Comparison of ENCODE assay signal across 24 mouse cellular contexts in genomic region chr1:92914239-92914638, GRCm38 (mm10). TPM values are rescaled to one million over a fixed set of nuclear protein-coding genes. Genes with fewer than 3 reads are reported as not detected.
DNase-seq lines count a peak whose midpoint lies in the region; ATAC-seq lines count a peak whose summit lies in the region.
"Had no signal": no experiment of that assay in that cellular context is flagged by ENCODE, and none has a peak within 500 bp of the region (broad histone marks: within the 10 kb centered on the region; RNA-seq: fewer than 3 reads in every experiment).

No protein-coding gene starts in this region.

- H3K27ac ChIP-seq in midbrain, embryonic 13.5 days = no peak overlapping the region
- H3K27ac ChIP-seq in midbrain, embryonic 16.5 days (ENCODE audit: low read length) = no peak overlapping the region
- H3K27ac ChIP-seq: embryonic facial prominence, embryonic 10.5 days; embryonic facial prominence, embryonic 13.5 days; forebrain, embryonic 10.5 days; forebrain, embryonic 13.5 days; hindbrain, embryonic 10.5 days; hindbrain, embryonic 15.5 days had no signal

- 89% methylated on average over 4 of the region's 4 CpGs for WGBS in midbrain, embryonic 13.5 days
- WGBS in midbrain, embryonic 16.5 days = 87% methylated on average over 4 of the region's 4 CpGs

- no peak overlapping the region for H3K4me2 ChIP-seq in midbrain, embryonic 13.5 days (replicated peaks)
- no peak overlapping the region for H3K4me2 ChIP-seq in midbrain, embryonic 16.5 days (ENCODE audit: low read length)
- H3K4me2 ChIP-seq: embryonic facial prominence, embryonic 13.5 days; forebrain, embryonic 13.5 days; heart, embryonic 11.5 days; hindbrain, embryonic 15.5 days had no signal

- H3K9me3 ChIP-seq in midbrain, embryonic 13.5 days = no peaks in the 10 kb centered on the region
- H3K9me3 ChIP-seq in midbrain, embryonic 16.5 days (replicated peaks; ENCODE audit: control insufficient read depth, low read length, poor library complexity, severe bottlenecking) = no peaks in the 10 kb centered on the region
- H3K9me3 ChIP-seq: embryonic facial prominence, embryonic 10.5 days; embryonic facial prominence, embryonic 13.5 days; forebrain, embryonic 10.5 days; forebrain, embryonic 13.5 days; hindbrain, embryonic 10.5 days; hindbrain, embryonic 15.5 days had no signal

- ATAC-seq in midbrain, embryonic 13.5 days = no peak
- ATAC-seq in midbrain, embryonic 16.5 days = no peak
- ATAC-seq in erythroid progenitor cell, adult 5-6 weeks (replicated peaks; ENCODE audit: low FRiP score, poor library complexity, severe bottlenecking) = no peak
- ATAC-seq: activated CD4-positive, CD25-positive, alpha-beta regulatory T cell, adult 4 months; forebrain, embryonic 13.5 days; forebrain, embryonic 16.5 days had no signal

- DNase-seq in adrenal gland, adult (ENCODE audit: inconsistent age in 2 of 2, low spot score in 1 of 2) = peak; percentile 17 to 57
- DNase-seq in adrenal gland, postnatal 25 days = no peak
- DNase-seq in heart, adult 11 months = peak; percentile 85
- DNase-seq in heart, postnatal 10 days = no peak
- DNase-seq: cerebellum, adult 8-10 months; cerebellum, postnatal 10 days; cerebellum, postnatal 36 days; embryo, embryonic 11 days; gastrocnemius, postnatal 10 days; gastrocnemius, postnatal 36 days; heart, postnatal 36 days had no signal

- 0 out of 2 replicates have a peak overlapping the region, but pooled peaks have one; percentile 44 for H3K9ac ChIP-seq in midbrain, embryonic 13.5 days (replicated peaks)
- H3K9ac ChIP-seq in midbrain, embryonic 16.5 days (ENCODE audit: low read depth, low read length) = no peak overlapping the region
- H3K9ac ChIP-seq: embryonic facial prominence, embryonic 13.5 days; forebrain, embryonic 13.5 days; hindbrain, embryonic 15.5 days had no signal

- peaks cover 55% of the 10 kb centered on the region for H3K36me3 ChIP-seq in midbrain, embryonic 13.5 days
- H3K36me3 ChIP-seq in midbrain, embryonic 16.5 days (ENCODE audit: control insufficient read depth, insufficient read depth, low read length) = peaks cover 46% of the 10 kb centered on the region

- no peak overlapping the region for H3K4me3 ChIP-seq in midbrain, embryonic 13.5 days (replicated peaks)
- H3K4me3 ChIP-seq in midbrain, embryonic 16.5 days (ENCODE audit: low read depth, low read length) = no peak overlapping the region
- H3K4me3 ChIP-seq: embryonic facial prominence, embryonic 10.5 days; embryonic facial prominence, embryonic 13.5 days; erythroblast, embryonic 14.5 days; forebrain, embryonic 10.5 days; forebrain, embryonic 13.5 days; hindbrain, embryonic 10.5 days; hindbrain, embryonic 15.5 days had no signal

- H3K27me3 ChIP-seq in midbrain, embryonic 13.5 days = peaks cover under 1% of the 10 kb centered on the region; the same call in 1 of the 2 replicates
- H3K27me3 ChIP-seq in midbrain, embryonic 16.5 days (ENCODE audit: control insufficient read depth, insufficient read depth, low read depth, low read length) = no peaks in the 10 kb centered on the region
- H3K27me3 ChIP-seq: hindbrain, embryonic 15.5 days had no signal

- peaks cover 36% of the 10 kb centered on the region for H3K4me1 ChIP-seq in midbrain, embryonic 13.5 days (replicated peaks)
- H3K4me1 ChIP-seq in midbrain, embryonic 16.5 days (ENCODE audit: control insufficient read depth, insufficient read depth, low read length) = peaks cover 25% of the 10 kb centered on the region

- intact Hi-C loops in heart, postnatal 10 days (cut with DNase I) = no loop called here

RNA-seq across cellular contexts. Expression of gene Rnpepl1, which starts 3.7 kb away (rescaled TPM):
- 93.6 and 108 TPM in 2 replicates for total RNA-seq in adrenal gland, postnatal 25 days (2021)
- total RNA-seq in heart, postnatal 10 days (2021) = 10 to 100 TPM; 77.3 to 79.2 TPM
- polyA plus RNA-seq in midbrain, embryonic 13.5 days (2015; fragmentation: Nextera tagmentation; extraction: Ambion mirVana) = 20.1 and 24.8 TPM in 2 replicates
- polyA plus RNA-seq in midbrain, embryonic 16.5 days (2015; fragmentation: Nextera tagmentation; extraction: Ambion mirVana) = 26.5 and 28.4 TPM in 2 replicates
- 6.5 and 20.1 TPM in 2 replicates for total RNA-seq in erythroid progenitor cell, adult 5-6 weeks (2015; ENCODE audit: low replicate concordance)
- 9.6 and 15.3 TPM in 2 replicates for total RNA-seq in erythroid progenitor cell, adult 5-6 weeks (2017; ENCODE audit: low replicate concordance)

RNA-seq across cellular contexts. Expression of gene Dusp28, which starts 7.5 kb away (rescaled TPM):
- total RNA-seq in adrenal gland, postnatal 25 days (2021) = 11.2 and 15.2 TPM in 2 replicates
- total RNA-seq in heart, postnatal 10 days (2021) = 10 to 100 TPM; 11.5 to 12.8 TPM
- 15.7 and 16.3 TPM in 2 replicates for polyA plus RNA-seq in midbrain, embryonic 13.5 days (2015; fragmentation: Nextera tagmentation; extraction: Ambion mirVana)
- polyA plus RNA-seq in midbrain, embryonic 16.5 days (2015; fragmentation: Nextera tagmentation; extraction: Ambion mirVana) = 16.6 and 17.5 TPM in 2 replicates
- 6.1 and 8.0 TPM in 2 replicates for total RNA-seq in erythroid progenitor cell, adult 5-6 weeks (2015; ENCODE audit: low replicate concordance)
- 0.26 and 8.5 TPM in 2 replicates for total RNA-seq in erythroid progenitor cell, adult 5-6 weeks (2017; ENCODE audit: low replicate concordance)

RNA-seq across cellular contexts. Expression of gene Ankmy1, which starts 11.5 kb away (rescaled TPM):
- 0.52 and 1.5 TPM in 2 replicates for total RNA-seq in adrenal gland, postnatal 25 days (2021)
- total RNA-seq in heart, postnatal 10 days (2021) = under 1 TPM in 1 of 2 experiments, not detected in 1; 0.32 TPM
- polyA plus RNA-seq in midbrain, embryonic 13.5 days (2015; fragmentation: Nextera tagmentation; extraction: Ambion mirVana) = 0.72 and 1.0 TPM in 2 replicates
- polyA plus RNA-seq in midbrain, embryonic 16.5 days (2015; fragmentation: Nextera tagmentation; extraction: Ambion mirVana) = 0.63 and 0.82 TPM in 2 replicates
- 0.72 TPM in 1 of 2 replicates, not detected in the other for total RNA-seq in erythroid progenitor cell, adult 5-6 weeks (2015; ENCODE audit: low replicate concordance)
- total RNA-seq in erythroid progenitor cell, adult 5-6 weeks (2017; ENCODE audit: low replicate concordance) = 0.76 TPM in 1 of 2 replicates, not detected in the other
- total RNA-seq: heart, postnatal 36 days had no signal
- polyA plus RNA-seq: erythroblast, embryonic 14.5 days had no signal

RNA-seq across cellular contexts. Expression of gene Capn10, which starts 19.9 kb away (rescaled TPM):
- total RNA-seq in adrenal gland, postnatal 25 days (2021) = 25.3 and 28.8 TPM in 2 replicates
- total RNA-seq in heart, postnatal 10 days (2021) = 10 to 100 TPM in 1 of 2 experiments, 1 to 10 TPM in 1; 9.9 to 10.9 TPM
- polyA plus RNA-seq in midbrain, embryonic 13.5 days (2015; fragmentation: Nextera tagmentation; extraction: Ambion mirVana) = 62.6 and 63.2 TPM in 2 replicates
- polyA plus RNA-seq in midbrain, embryonic 16.5 days (2015; fragmentation: Nextera tagmentation; extraction: Ambion mirVana) = 62.3 and 65.1 TPM in 2 replicates
- 5.9 and 19.5 TPM in 2 replicates for total RNA-seq in erythroid progenitor cell, adult 5-6 weeks (2015; ENCODE audit: low replicate concordance)
- 3.3 and 8.6 TPM in 2 replicates for total RNA-seq in erythroid progenitor cell, adult 5-6 weeks (2017; ENCODE audit: low replicate concordance)

RNA-seq across cellular contexts. Expression of gene Gpr35, which starts 36.4 kb away (rescaled TPM):
- total RNA-seq in adrenal gland, postnatal 25 days (2021) = 0.33 and 0.49 TPM in 2 replicates
- under 1 TPM; 0.29 to 0.45 TPM for total RNA-seq in heart, postnatal 10 days (2021)
- 0.34 and 0.44 TPM in 2 replicates for polyA plus RNA-seq in midbrain, embryonic 13.5 days (2015; fragmentation: Nextera tagmentation; extraction: Ambion mirVana)
- 0.18 and 0.52 TPM in 2 replicates for polyA plus RNA-seq in midbrain, embryonic 16.5 days (2015; fragmentation: Nextera tagmentation; extraction: Ambion mirVana)
- total RNA-seq in erythroid progenitor cell, adult 5-6 weeks (2015; ENCODE audit: low replicate concordance) = 2.5 and 6.3 TPM in 2 replicates
- total RNA-seq in erythroid progenitor cell, adult 5-6 weeks (2017; ENCODE audit: low replicate concordance) = 1.8 TPM in 1 of 2 replicates, not detected in the other

Comparison
In these comparisons a context has a peak if more than half of its experiments do, and no peak if none do; other contexts are left out.
1. DNase-seq: peak in adrenal gland, adult (2 of 2) and heart, adult 11 months (single experiment); none in adrenal gland, postnatal 25 days (single experiment) and heart, postnatal 10 days (0 of 2).